Mouse (Mus musculus) megakaryocyte, embryonic 14.5 days (primary cell): Measurements from ENCODE around the gene Hist1h2ap.

ENCODE experiments used
- FLI1 ChIP-seq: IDR thresholded peaks from 2 replicates; pipeline ENCODE4 v1.6.1; 2012; ENCODE audit warnings: low read length, inconsistent platforms, mixed read lengths
- GATA1 ChIP-seq: IDR thresholded peaks from 3 replicates; pipeline ENCODE4 v1.6.1; 2012; ENCODE audit warnings: mixed read lengths, low read length, inconsistent platforms, borderline replicate concordance

DNA sequence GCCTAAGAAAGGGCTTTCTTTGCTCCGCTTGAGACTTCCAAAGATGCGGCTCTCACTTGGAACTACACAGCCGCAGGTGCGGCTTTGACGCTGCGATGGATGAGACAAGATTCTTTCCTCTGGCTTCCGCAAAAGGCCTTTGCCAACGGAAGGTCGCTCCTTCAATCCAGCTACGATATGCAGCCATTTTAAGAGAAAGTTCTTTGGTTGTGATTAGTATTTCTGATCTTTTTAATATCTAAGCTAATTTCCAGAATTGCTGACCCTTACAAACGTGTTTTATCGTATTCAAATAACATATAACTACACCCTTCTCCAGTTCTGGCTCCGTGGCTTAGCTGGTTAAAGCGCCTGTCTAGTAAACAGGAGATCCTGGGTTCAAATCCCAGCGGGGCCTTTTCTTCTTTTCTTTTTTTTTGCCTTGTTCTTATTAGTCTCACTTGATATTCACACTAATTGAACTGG is 22.4 kb upstream of the Hist1h2ap start:
- TF ChIP-seq GATA1 (no peak), FLI1 (no peak)
